Mouse (Mus musculus) megakaryocyte, embryonic 14.5 days (primary cell): ENCODE measurements around the gene Fam151a. TPM values are rescaled to one million over a fixed set of nuclear protein-coding genes. Genes with fewer than 3 reads are reported as not detected.
"Not testable (repeated sequence)": the region's sequence is repeated elsewhere in the genome, so short reads cannot be mapped to it uniquely, and the experiment has no call there.

Experiments used
- H3K27me3 ChIP-seq: replicated peaks from 2 replicates; pipeline ENCODE3; 2012; ENCODE audit warnings: inconsistent platforms
- H3K36me3 ChIP-seq: replicated peaks from 2 replicates; pipeline ENCODE3; 2012; ENCODE audit warnings: low read length, inconsistent platforms, mixed read lengths
- H3K4me1 ChIP-seq: 2 replicates; pipeline ENCODE4 v1.6.1; 2012; ENCODE audit warnings: inconsistent platforms
- H3K4me3 ChIP-seq: replicated peaks from 2 replicates; pipeline ENCODE3; 2012; ENCODE audit warnings: moderate library complexity, mild to moderate bottlenecking, inconsistent platforms
- H3K9me3 ChIP-seq: 2 replicates; pipeline ENCODE4 v1.6.1; 2012; ENCODE audit warnings: inconsistent platforms
- FLI1 ChIP-seq: IDR thresholded peaks from 2 replicates; pipeline ENCODE4 v1.6.1; 2012; ENCODE audit warnings: low read length, inconsistent platforms, mixed read lengths
- GATA1 ChIP-seq: IDR thresholded peaks from 3 replicates; pipeline ENCODE4 v1.6.1; 2012; ENCODE audit warnings: mixed read lengths, low read length, inconsistent platforms, borderline replicate concordance
- polyA plus RNA-seq: library from polyadenylated mRNA; stranded (reverse); fragments of >175 nt; gene quantifications from 2 replicates; pipeline ENCODE4 v1.2.3, GENCODE M21; 2012; ENCODE audit warnings: low replicate concordance; ENCODE audit not compliant: insufficient read depth

The Fam151a gene
- polyA plus RNA-seq, 1 experiment: not detected

DNA sequence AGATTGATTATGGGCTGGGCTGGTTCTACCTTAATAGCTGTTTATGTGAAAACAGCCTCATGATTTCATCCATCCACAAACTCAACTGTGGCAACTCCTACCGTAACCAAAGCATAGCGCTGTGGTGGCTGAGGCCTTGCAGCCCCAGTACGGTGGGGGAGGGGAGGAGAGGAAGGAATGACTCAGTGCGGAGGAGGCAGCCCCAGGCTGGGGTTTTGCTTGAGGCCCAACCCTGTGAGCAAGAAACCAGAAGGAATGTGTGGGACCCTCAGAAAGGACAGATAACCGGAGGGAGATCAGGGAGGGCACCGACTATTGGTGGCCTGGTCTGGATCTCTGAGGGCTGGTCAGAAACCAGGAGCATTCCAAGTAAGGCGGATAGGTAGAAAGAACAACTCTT, 54.1 kb downstream of the Fam151a start:
- TF ChIP-seq GATA1 (no peak), FLI1 (no peak)
- H3K4me1 ChIP-seq: peaks cover 98% of the 10 kb centered on the region
- no peaks in the 10 kb centered on the region for H3K9me3 ChIP-seq
- no peaks in the 10 kb centered on the region for H3K27me3 ChIP-seq
- peaks cover 6% of the 10 kb centered on the region for H3K36me3 ChIP-seq
- H3K4me3 ChIP-seq: peak overlapping the region; percentile 72

DNA sequence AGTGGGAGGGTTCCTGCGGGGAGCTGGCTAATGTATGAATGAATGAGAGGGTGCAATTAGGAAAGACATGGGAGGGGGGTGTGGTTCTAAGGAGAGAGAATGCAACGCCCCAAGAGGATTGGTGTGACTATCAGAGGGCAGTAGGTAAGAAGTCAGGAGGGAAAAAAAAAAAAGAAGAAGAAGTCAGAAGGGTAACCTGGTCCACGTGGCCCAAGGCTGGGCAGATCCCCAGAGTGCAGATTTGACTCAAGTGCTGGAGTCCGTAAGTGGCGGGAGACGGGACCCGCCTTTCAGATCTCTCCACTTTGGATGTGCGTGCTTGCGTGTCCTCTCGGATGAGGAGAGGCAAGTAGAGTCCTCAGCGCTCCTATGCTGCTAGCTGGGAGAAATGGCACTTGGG, 54.9 kb downstream of the Fam151a start:
- H3K36me3 ChIP-seq: peaks cover 5% of the 10 kb centered on the region
- peaks cover 97% of the 10 kb centered on the region for H3K4me1 ChIP-seq
- no peaks in the 10 kb centered on the region for H3K9me3 ChIP-seq
- no peaks in the 10 kb centered on the region for H3K27me3 ChIP-seq
- TF ChIP-seq FLI1 (no peak), GATA1 (no peak)
- H3K4me3 ChIP-seq: no peak overlapping the region

DNA sequence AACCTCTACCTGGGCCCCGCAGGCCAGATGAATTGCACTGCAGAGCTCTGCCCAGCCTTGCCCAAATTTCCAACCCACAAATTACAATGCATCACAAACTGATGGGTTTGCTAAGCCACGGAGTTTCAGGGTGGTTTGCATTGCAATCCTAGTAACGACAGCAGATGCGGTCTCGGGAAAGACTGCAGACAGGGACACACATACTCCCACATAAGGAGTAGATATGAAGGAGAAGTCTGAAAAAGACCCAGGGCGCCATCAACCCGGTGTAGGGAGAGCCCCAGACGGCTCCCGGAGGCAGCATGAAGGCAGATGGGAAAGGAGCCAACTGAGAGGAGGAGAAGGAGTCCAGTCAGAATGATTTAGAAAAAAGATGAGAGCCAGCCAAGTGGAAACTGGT, 56.0 kb downstream of the Fam151a start:
- Histone ChIP-seq H3K27me3 (no peaks in the 10 kb centered on the region), H3K4me1 (peaks cover 93% of the 10 kb centered on the region), H3K4me3 (no peak overlapping the region), H3K9me3 (no peaks in the 10 kb centered on the region), H3K36me3 (peaks cover 2% of the 10 kb centered on the region)
- no peak for TF ChIP-seq FLI1
- no peak for TF ChIP-seq GATA1

DNA sequence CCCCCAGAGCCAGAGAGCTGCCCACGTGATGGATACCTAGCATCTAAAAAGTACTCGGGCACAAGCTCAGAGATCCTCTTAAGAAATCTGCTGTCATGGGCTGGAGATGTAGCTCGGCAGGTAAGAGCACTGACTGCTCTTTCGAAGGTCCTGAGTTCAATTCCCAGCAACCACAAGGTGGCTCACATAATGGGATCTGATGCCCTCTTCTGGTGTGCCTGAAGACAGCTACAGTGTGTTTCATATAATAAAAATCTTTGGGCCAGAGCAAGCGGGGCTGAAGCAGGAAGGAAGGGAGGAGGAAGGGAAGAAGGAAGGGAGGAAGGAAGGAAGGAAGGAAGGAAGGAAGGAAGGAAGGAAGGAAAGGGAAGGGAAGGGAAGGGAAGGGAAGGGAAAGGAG, 56.5 kb downstream of the Fam151a start:
- not testable (repeated sequence) for H3K36me3 ChIP-seq, H3K9me3 ChIP-seq, H3K27me3 ChIP-seq, H3K4me3 ChIP-seq
- peaks cover 93% of the 10 kb centered on the region for H3K4me1 ChIP-seq

DNA sequence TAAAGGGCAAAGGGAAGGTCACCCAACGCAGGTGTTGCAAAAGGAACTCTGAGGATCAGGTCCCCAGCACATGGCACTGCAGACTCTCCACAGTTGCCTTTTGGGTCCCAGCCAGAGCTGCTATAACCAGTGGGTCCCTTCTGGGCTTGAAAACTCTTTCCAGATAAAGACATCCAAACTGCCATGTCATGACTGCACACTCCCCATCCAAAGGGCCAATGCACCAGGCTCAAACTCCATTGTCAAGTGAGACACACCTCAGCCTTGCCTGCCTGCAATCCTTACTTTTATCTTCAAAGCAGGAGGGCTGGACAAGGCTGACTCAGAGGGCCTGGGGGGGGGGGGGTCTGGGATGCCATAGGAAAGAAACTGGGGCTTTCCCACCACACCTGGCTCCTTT, 57.2 kb downstream of the Fam151a start:
- H3K4me1 ChIP-seq: peaks cover 93% of the 10 kb centered on the region
- H3K27me3 ChIP-seq: no peaks in the 10 kb centered on the region
- H3K4me3 ChIP-seq: peak overlapping the region; percentile 38
- H3K36me3 ChIP-seq: peaks cover 2% of the 10 kb centered on the region
- no peak for TF ChIP-seq FLI1
- TF ChIP-seq GATA1: no peak
- H3K9me3 ChIP-seq: no peaks in the 10 kb centered on the region

DNA sequence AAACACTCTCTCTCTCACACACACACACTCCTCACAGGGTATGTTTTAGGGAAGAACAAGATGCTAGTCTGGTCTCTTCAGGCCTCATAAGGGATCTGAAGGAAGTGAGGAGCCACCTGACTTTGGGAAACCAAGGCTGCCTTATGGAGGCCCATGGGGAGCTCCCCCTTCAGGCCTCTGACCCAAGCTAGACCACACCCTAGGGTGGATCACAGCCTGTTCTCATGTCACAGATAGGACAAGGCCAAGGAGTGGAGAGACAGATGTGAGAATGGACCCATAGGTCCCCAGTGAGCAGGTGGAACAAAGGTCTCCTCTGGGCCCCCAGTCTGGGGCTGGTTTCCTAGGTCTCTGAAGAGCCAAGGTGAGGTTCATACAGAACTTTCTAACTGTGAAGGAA, 58.6 kb downstream of the Fam151a start:
- Histone ChIP-seq H3K9me3 (no peaks in the 10 kb centered on the region), H3K4me1 (peaks cover 84% of the 10 kb centered on the region), H3K36me3 (peaks cover 6% of the 10 kb centered on the region), H3K4me3 (no peak overlapping the region), H3K27me3 (no peaks in the 10 kb centered on the region)
- TF ChIP-seq FLI1: no peak
- TF ChIP-seq GATA1: no peak

DNA sequence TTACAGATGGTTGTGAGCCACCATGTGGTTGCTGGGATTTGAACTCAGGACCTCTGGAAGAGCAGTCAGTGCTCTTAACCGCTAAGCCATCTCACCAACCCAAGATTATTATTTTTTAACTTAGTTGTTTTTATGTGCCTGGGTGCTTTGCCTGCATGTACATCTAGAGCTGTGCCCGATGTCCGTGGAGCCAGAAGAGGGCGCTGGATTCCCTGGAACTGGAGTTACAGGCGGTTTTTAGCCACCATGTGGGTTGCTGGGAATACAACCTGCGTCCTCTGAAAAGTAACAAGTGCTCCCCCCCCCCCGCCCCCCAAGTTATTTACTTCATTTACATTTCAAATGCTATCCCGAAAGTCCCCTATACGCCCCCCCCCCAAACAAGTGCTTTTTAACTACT, 60.1 kb downstream of the Fam151a start:
- not testable (repeated sequence) for H3K27me3 ChIP-seq, H3K4me3 ChIP-seq, H3K9me3 ChIP-seq
- peaks cover 18% of the 10 kb centered on the region for H3K36me3 ChIP-seq
- H3K4me1 ChIP-seq: peaks cover 79% of the 10 kb centered on the region

DNA sequence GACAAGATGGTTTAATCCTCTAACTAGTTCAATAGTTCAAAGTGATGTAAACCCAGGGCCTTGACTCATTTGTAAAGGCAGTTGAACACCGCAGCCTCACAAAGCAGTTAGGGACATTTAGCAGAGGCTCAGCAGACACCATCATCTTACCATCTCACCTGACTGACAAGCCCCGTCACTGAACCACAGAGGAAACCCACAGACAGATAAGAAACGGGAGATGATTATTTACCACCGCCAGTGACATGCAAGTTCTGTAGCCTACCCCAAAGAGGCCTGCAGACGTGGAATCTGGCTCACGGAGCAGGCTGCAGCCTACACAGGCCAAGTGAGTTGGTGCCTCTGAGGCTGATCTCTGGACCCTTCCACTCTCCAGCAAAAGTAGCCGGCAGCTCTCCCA, 60.6 kb downstream of the Fam151a start:
- TF ChIP-seq GATA1: no peak
- TF ChIP-seq FLI1: no peak
- Histone ChIP-seq H3K27me3 (no peaks in the 10 kb centered on the region), H3K9me3 (no peaks in the 10 kb centered on the region), H3K4me3 (peak overlapping the region; percentile 65), H3K36me3 (peaks cover 18% of the 10 kb centered on the region), H3K4me1 (peaks cover 79% of the 10 kb centered on the region)

DNA sequence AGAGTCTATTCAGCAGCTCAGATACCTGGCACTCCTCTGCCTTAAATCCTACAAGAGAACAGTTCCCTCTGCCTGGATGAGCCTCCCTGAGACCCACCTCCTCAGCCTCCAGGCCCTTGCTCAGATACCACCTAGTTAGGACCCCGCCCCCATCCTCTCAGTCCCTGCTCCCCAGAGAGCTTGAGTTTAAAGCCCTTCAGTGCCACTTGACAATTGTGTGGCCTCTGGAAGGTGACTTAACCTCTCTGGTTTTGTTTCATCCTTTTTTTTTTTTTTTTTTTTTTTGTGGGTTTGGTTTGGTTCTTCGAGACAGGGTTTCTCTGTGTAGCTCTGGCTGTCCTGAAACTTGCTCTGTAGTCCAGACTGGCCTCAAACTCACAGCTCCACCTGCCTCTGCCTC, 61.6 kb downstream of the Fam151a start:
- TF ChIP-seq GATA1: no peak
- TF ChIP-seq FLI1: no peak
- Histone ChIP-seq H3K36me3 (peaks cover 18% of the 10 kb centered on the region), H3K27me3 (no peaks in the 10 kb centered on the region), H3K4me1 (peaks cover 80% of the 10 kb centered on the region), H3K4me3 (no peak overlapping the region), H3K9me3 (no peaks in the 10 kb centered on the region)

Other genes with a start within 250 kb of the Fam151a start
- not detected in 2 replicates for gene Bsnd, start 241.6 kb upstream of the Fam151a start, polyA plus RNA-seq
- gene Dhcr24, start 172.9 kb upstream of the Fam151a start, polyA plus RNA-seq: 125 TPM in 2 replicates
- not detected in 2 replicates for gene Lexm, start 116.6 kb upstream of the Fam151a start, polyA plus RNA-seq
- gene Ttc22, start 111.5 kb upstream of the Fam151a start, polyA plus RNA-seq: not detected in 2 replicates
- 2.3 TPM in 1 of 2 replicates, not detected in the other for gene Pars2, start 82.8 kb upstream of the Fam151a start, polyA plus RNA-seq
- 4.3 and 5.9 TPM in 2 replicates for gene Ttc4, start 54.9 kb upstream of the Fam151a start, polyA plus RNA-seq
- gene Mroh7, start 3.0 kb upstream of the Fam151a start, polyA plus RNA-seq: not detected in 2 replicates
- gene Acot11, start 71.1 kb downstream of the Fam151a start, polyA plus RNA-seq: 1.4 and 2.2 TPM in 2 replicates
- 179 and 200 TPM in 2 replicates for gene Ssbp3, start 176.8 kb downstream of the Fam151a start, polyA plus RNA-seq